Mouse (Mus musculus) spleen, embryonic (tissue): ENCODE data around the gene Nmb.

ENCODE experiments used
- CTCF ChIA-PET: fragments of 350-600 bp; sonication (Branson Sonifier 250); formaldehyde crosslinking; loops from one replicate; lab custom pipeline; 2022; lab: Charles Lee

The Nmb gene

GRCm38 (mm10) chr7:80900944-80901501 lies 3.9 kb downstream of the Nmb start, which contains the start of gene Wdr73:
Gene Wdr73 (minus strand): TSS chr7:80901269.
- CTCF ChIA-PET, result interaction anchor here (0.9 kb wide), 1 partner anchor 35 kb away, joined by 3 read pairs; no protein-coding TSS in a partner anchor

GRCm38 (mm10) chr7:80897721-80898120 lies 7.2 kb downstream of the Nmb start:
- CTCF ChIA-PET, result no interaction called here

GRCm38 (mm10) chr7:80897134-80897533 lies 7.7 kb downstream of the Nmb start:
- CTCF ChIA-PET, result no interaction called here

- CTCF ChIA-PET, result no interaction called here
Observed at GRCm38 (mm10) chr7:80894815-80895519, 9.9 kb downstream of the Nmb start.

GRCm38 (mm10) chr7:80894196-80894595 lies 10.7 kb downstream of the Nmb start:
- CTCF ChIA-PET, result no interaction called here

GRCm38 (mm10) chr7:80893753-80894129 lies 11.1 kb downstream of the Nmb start:
- CTCF ChIA-PET, result no interaction called here

GRCm38 (mm10) chr7:80893086-80893752 lies 11.7 kb downstream of the Nmb start:
- CTCF ChIA-PET, result interaction anchor here (0.7 kb wide), 1 partner anchor 11 kb away, joined by 3 read pairs; no protein-coding TSS in a partner anchor

GRCm38 (mm10) chr7:80889841-80890241 lies 15.0 kb downstream of the Nmb start:
- CTCF ChIA-PET, result interaction anchor here (0.6 to 0.7 kb wide), 3 partner anchors 88 to 293 kb away, joined by 3 to 6 read pairs (median 4); no protein-coding TSS in a partner anchor

GRCm38 (mm10) chr7:80889021-80889511 lies 15.8 kb downstream of the Nmb start:
- CTCF ChIA-PET, result no interaction called here

- CTCF ChIA-PET, result interaction anchor here (0.7 kb wide), 1 partner anchor 40 kb away, joined by 3 read pairs; no protein-coding TSS in a partner anchor
Observed at GRCm38 (mm10) chr7:80888595-80888994, 16.3 kb downstream of the Nmb start.

- CTCF ChIA-PET, result interaction anchor here (0.7 kb wide), 1 partner anchor 308 kb away, joined by 5 read pairs; no protein-coding TSS in a partner anchor
Observed at GRCm38 (mm10) chr7:80885666-80886065, 19.2 kb downstream of the Nmb start.

- CTCF ChIA-PET, result no interaction called here
Observed at GRCm38 (mm10) chr7:80882830-80883505, 21.9 kb downstream of the Nmb start.

- CTCF ChIA-PET, result no interaction called here
Observed at GRCm38 (mm10) chr7:80875727-80876126, 29.1 kb downstream of the Nmb start.

- CTCF ChIA-PET, result no interaction called here
Observed at GRCm38 (mm10) chr7:80873631-80874030, 31.2 kb downstream of the Nmb start.

GRCm38 (mm10) chr7:80873038-80873437 lies 31.8 kb downstream of the Nmb start:
- CTCF ChIA-PET, result no interaction called here

GRCm38 (mm10) chr7:80868686-80869085 lies 36.2 kb downstream of the Nmb start:
- CTCF ChIA-PET, result no interaction called here

GRCm38 (mm10) chr7:80866514-80867147 lies 38.2 kb downstream of the Nmb start:
- CTCF ChIA-PET, result no interaction called here

GRCm38 (mm10) chr7:80865521-80865920 lies 39.4 kb downstream of the Nmb start:
- CTCF ChIA-PET, result no interaction called here

GRCm38 (mm10) chr7:80864831-80865230 lies 40.0 kb downstream of the Nmb start:
- CTCF ChIA-PET, result no interaction called here

GRCm38 (mm10) chr7:80864151-80864550 lies 40.7 kb downstream of the Nmb start:
- CTCF ChIA-PET, result interaction anchor here (0.6 to 0.7 kb wide), 2 partner anchors 11 to 94 kb away, joined by 3 to 8 read pairs; no protein-coding TSS in a partner anchor

GRCm38 (mm10) chr7:80863520-80863919 lies 41.4 kb downstream of the Nmb start:
- CTCF ChIA-PET, result interaction anchor here (0.7 kb wide), 1 partner anchor 10 kb away, joined by 8 read pairs; no protein-coding TSS in a partner anchor
